19 mouse cellular contexts compared by ENCODE assay signal in the genomic region with DNA sequence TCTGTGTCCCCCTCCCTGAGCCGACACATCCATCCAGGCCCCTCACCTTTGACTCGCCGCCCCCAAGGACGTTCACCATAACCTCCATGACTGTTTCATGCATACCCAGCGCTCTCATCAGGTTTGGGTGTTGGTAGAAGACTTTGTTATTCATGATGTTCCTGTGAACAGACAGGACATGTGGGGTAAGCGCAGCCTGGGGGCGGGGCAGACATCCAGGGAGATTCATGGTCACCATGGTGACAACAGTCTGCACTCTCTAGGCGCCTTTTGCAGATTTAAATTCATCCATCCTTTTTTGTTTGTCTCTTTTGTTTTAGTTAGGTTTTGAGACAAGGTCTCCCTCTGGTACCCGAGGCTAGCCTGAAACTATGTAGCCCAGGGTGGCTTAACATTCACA. TPM values are rescaled to one million over a fixed set of nuclear protein-coding genes. Genes with fewer than 3 reads are reported as not detected.
DNase-seq lines count a peak whose midpoint lies in the region; TF ChIP-seq lines count a peak whose summit lies in the region.
"Had no signal": no experiment of that assay in that cellular context is flagged by ENCODE, and none has a peak within 500 bp of the region (broad histone marks: within the 10 kb centered on the region; RNA-seq: fewer than 3 reads in every experiment).

No protein-coding gene starts in this region.

- peaks cover 22% of the 10 kb centered on the region for H3K27me3 ChIP-seq in forebrain, embryonic 10.5 days (ENCODE audit: poor library complexity, severe bottlenecking)

- no peak overlapping the region for H3K4me3 ChIP-seq in left cerebral cortex, adult 2 months
- H3K4me3 ChIP-seq in forebrain, embryonic 10.5 days, result no peak overlapping the region
- H3K4me3 ChIP-seq: forebrain, embryonic 12.5 days; heart, embryonic 13.5 days; liver, embryonic 12.5 days; midbrain, embryonic 12.5 days had no signal

- H3K36me3 ChIP-seq in forebrain, embryonic 10.5 days (replicated peaks), result no peaks in the 10 kb centered on the region
- H3K36me3 ChIP-seq: forebrain, embryonic 12.5 days; heart, embryonic 13.5 days; liver, embryonic 12.5 days; midbrain, embryonic 12.5 days had no signal

- H3K4me1 ChIP-seq in forebrain, embryonic 10.5 days, result peaks cover 8% of the 10 kb centered on the region
- H3K4me1 ChIP-seq: heart, embryonic 13.5 days had no signal

- TF ChIP-seq CTCF in left cerebral cortex, adult 2 months (IDR thresholded peaks at IDR 0.05), result no peak

- H3K9me3 ChIP-seq in forebrain, embryonic 10.5 days, result no peaks in the 10 kb centered on the region
- H3K9me3 ChIP-seq: forebrain, embryonic 12.5 days; heart, embryonic 13.5 days; liver, embryonic 12.5 days; midbrain, embryonic 12.5 days had no signal

- H3K27ac ChIP-seq in left cerebral cortex, adult 2 months, result no peak overlapping the region
- no peak overlapping the region for H3K27ac ChIP-seq in forebrain, embryonic 10.5 days
- H3K27ac ChIP-seq: forebrain, embryonic 12.5 days; heart, embryonic 13.5 days; liver, embryonic 12.5 days; macrophage; midbrain, embryonic 12.5 days; stomach, postnatal 0 days had no signal

- DNase-seq in left cerebral cortex, adult 2 months (ENCODE audit: extremely low spot score in 1 of 2, low spot score in 2 of 2), result peak; percentile 39 to 44
- no peak for DNase-seq in left cerebral cortex, adult 11 months (ENCODE audit: low spot score)
- peak; percentile 60 to 67 for DNase-seq in layer of hippocampus, adult 8-10 months (ENCODE audit: low spot score in 2 of 2)
- DNase-seq in left cerebral cortex, postnatal 25 days (ENCODE audit: low spot score in 2 of 2), result peak; percentile 34 to 68
- no peak for DNase-seq in kidney, postnatal 14 days
- no peak for DNase-seq in forebrain, embryonic 10.5 days (ENCODE audit: extremely low spot score, low spot score)
- no peak for DNase-seq in adrenal gland, postnatal 25 days
- DNase-seq: cerebellum, postnatal 25 days; heart, postnatal 4 days; kidney, adult 11 months; kidney, postnatal 36 days; lung, embryonic 14.5 days; thymus, postnatal 25 days had no signal

- intact Hi-C loops in left cerebral cortex, adult 2 months (cut with DNase I), result no loop called here
- intact Hi-C loops in left cerebral cortex, postnatal 25 days (cut with DNase I), result no loop called here

- 79% methylated on average over 9 of the region's 9 CpGs for WGBS in forebrain, embryonic 10.5 days

RNA-seq across cellular contexts. Expression of gene Ryr1, which starts 48.0 kb away (rescaled TPM):
- 10 to 100 TPM in 1 of 2 experiments, 1 to 10 TPM in 1; 7.7 to 10.5 TPM for total RNA-seq in left cerebral cortex, adult 2 months (2021)
- 10 to 100 TPM; 12.6 to 18.1 (median 15.2) TPM for total RNA-seq in layer of hippocampus, adult 8-10 months (2022)
- total RNA-seq in left cerebral cortex, postnatal 25 days (2021), result 1 to 10 TPM; 4.7 to 8.9 TPM
- polyA plus RNA-seq in forebrain, embryonic 10.5 days (2016; fragmentation: Nextera tagmentation; extraction: Ambion mirVana), result 1.0 and 1.2 TPM in 2 replicates
- 0.14 and 0.18 TPM in 2 replicates for total RNA-seq in adrenal gland, postnatal 25 days (2021)

RNA-seq across cellular contexts. Expression of gene Rasgrp4, which starts 57.7 kb away (rescaled TPM):
- total RNA-seq in left cerebral cortex, adult 2 months (2021), result 1 to 10 TPM; 1.2 to 1.4 TPM
- total RNA-seq in layer of hippocampus, adult 8-10 months (2022), result 1 to 10 TPM in 1 of 4 experiments, under 1 TPM in 3; 0.72 to 2.3 (median 0.93) TPM
- 1 to 10 TPM; 1.1 to 1.8 TPM for total RNA-seq in left cerebral cortex, postnatal 25 days (2021)
- 0.58 and 0.88 TPM in 2 replicates for polyA plus RNA-seq in forebrain, embryonic 10.5 days (2016; fragmentation: Nextera tagmentation; extraction: Ambion mirVana)
- 0.90 and 1.7 TPM in 2 replicates for total RNA-seq in adrenal gland, postnatal 25 days (2021)

Comparison
In these comparisons a context has a peak if more than half of its experiments do, and no peak if none do; other contexts are left out.
1. DNase-seq: peak in left cerebral cortex, adult 2 months (2 of 2), layer of hippocampus, adult 8-10 months (2 of 2) and left cerebral cortex, postnatal 25 days (2 of 2); none in left cerebral cortex, adult 11 months (single experiment), kidney, postnatal 14 days (single experiment), forebrain, embryonic 10.5 days (single experiment) and adrenal gland, postnatal 25 days (single experiment).